Mouse (Mus musculus): ENCODE results near the gene Dap. TPM values are rescaled to one million over a fixed set of nuclear protein-coding genes. Genes with fewer than 3 reads are reported as not detected.

Dap gene
- polyA plus RNA-seq, 1 experiment = 21.9 TPM

GRCm38 (mm10) chr15:31296882-31297776 lies 73.0 kb downstream of the Dap start:
- TF ChIP-seq CTCF (IDR thresholded peaks at IDR 0.05; ENCODE audit: borderline replicate concordance, insufficient read depth, low read depth, low read length) (no peak), POLR2A (IDR thresholded peaks at IDR 0.05; ENCODE audit: borderline replicate concordance, insufficient read depth, low read length) (no peak)
- Histone ChIP-seq H3K4me1 (ENCODE audit: control insufficient read depth, insufficient read depth, low read length) (no peaks in the 10 kb centered on the region; the same call in 1 of the 2 replicates), H3K27me3 (ENCODE audit: control insufficient read depth, insufficient read depth, low read length) (no peaks in the 10 kb centered on the region), H3K27ac (ENCODE audit: insufficient read depth, low read length) (no peak overlapping the region), H3K4me3 (replicated peaks; ENCODE audit: insufficient read depth, low read depth, low read length) (no peak overlapping the region)
- DNase-seq = no peak
- 11% methylated on average over 40 of the region's 40 CpGs for WGBS

DNA sequence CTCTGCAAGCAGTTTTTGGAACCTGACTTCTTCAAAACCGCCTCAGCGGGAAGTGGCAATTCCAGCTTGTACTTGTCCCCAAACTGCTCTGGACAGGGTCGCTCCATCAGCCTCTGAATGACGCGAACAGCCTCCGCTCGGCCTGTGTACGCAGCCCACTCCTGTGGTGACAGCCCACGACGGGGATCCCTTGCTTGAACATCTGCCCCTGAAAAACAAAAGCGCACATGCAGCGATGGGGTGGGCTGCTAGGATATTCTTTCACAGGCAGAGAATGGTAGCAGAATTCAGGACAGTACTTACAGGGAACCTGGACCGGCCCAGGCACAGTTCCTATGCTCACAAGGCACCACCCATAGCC lies 73.6 kb downstream of the Dap start:
- TF ChIP-seq POLR2A (IDR thresholded peaks at IDR 0.05; ENCODE audit: borderline replicate concordance, insufficient read depth, low read length) = no peak
- TF ChIP-seq CTCF (IDR thresholded peaks at IDR 0.05; ENCODE audit: borderline replicate concordance, insufficient read depth, low read depth, low read length) = no peak
- 20% methylated on average over 13 of the region's 13 CpGs for WGBS
- H3K27ac ChIP-seq (ENCODE audit: insufficient read depth, low read length) = no peak overlapping the region
- H3K4me1 ChIP-seq (ENCODE audit: control insufficient read depth, insufficient read depth, low read length) = no peaks in the 10 kb centered on the region; the same call in 1 of the 2 replicates
- DNase-seq = no peak
- H3K27me3 ChIP-seq (ENCODE audit: control insufficient read depth, insufficient read depth, low read length) = no peaks in the 10 kb centered on the region
- no peak overlapping the region for H3K4me3 ChIP-seq (replicated peaks; ENCODE audit: insufficient read depth, low read depth, low read length)

GRCm38 (mm10) chr15:31299258-31299917 lies 75.3 kb downstream of the Dap start:
- H3K27ac ChIP-seq (ENCODE audit: insufficient read depth, low read length) = no peak overlapping the region
- WGBS = 67% methylated on average over 6 of the region's 6 CpGs
- no peak for TF ChIP-seq POLR2A (IDR thresholded peaks at IDR 0.05; ENCODE audit: borderline replicate concordance, insufficient read depth, low read length)
- no peak for TF ChIP-seq CTCF (IDR thresholded peaks at IDR 0.05; ENCODE audit: borderline replicate concordance, insufficient read depth, low read depth, low read length)
- no peaks in the 10 kb centered on the region; the same call in 1 of the 2 replicates for H3K4me1 ChIP-seq (ENCODE audit: control insufficient read depth, insufficient read depth, low read length)
- no peaks in the 10 kb centered on the region for H3K27me3 ChIP-seq (ENCODE audit: control insufficient read depth, insufficient read depth, low read length)
- no peak for DNase-seq
- no peak overlapping the region for H3K4me3 ChIP-seq (replicated peaks; ENCODE audit: insufficient read depth, low read depth, low read length)

- no peak for DNase-seq
- 66% methylated on average over 12 of the region's 12 CpGs for WGBS
- Histone ChIP-seq H3K4me3 (replicated peaks; ENCODE audit: insufficient read depth, low read depth, low read length) (no peak overlapping the region), H3K4me1 (ENCODE audit: control insufficient read depth, insufficient read depth, low read length) (no peaks in the 10 kb centered on the region; the same call in 1 of the 2 replicates), H3K27ac (ENCODE audit: insufficient read depth, low read length) (no peak overlapping the region), H3K27me3 (ENCODE audit: control insufficient read depth, insufficient read depth, low read length) (no peaks in the 10 kb centered on the region)
- TF ChIP-seq POLR2A (IDR thresholded peaks at IDR 0.05; ENCODE audit: borderline replicate concordance, insufficient read depth, low read length) (no peak), CTCF (IDR thresholded peaks at IDR 0.05; ENCODE audit: borderline replicate concordance, insufficient read depth, low read depth, low read length) (no peak)
These were observed 78.3 kb downstream of the Dap start for GRCm38 (mm10) chr15:31302293-31302990.

DNA sequence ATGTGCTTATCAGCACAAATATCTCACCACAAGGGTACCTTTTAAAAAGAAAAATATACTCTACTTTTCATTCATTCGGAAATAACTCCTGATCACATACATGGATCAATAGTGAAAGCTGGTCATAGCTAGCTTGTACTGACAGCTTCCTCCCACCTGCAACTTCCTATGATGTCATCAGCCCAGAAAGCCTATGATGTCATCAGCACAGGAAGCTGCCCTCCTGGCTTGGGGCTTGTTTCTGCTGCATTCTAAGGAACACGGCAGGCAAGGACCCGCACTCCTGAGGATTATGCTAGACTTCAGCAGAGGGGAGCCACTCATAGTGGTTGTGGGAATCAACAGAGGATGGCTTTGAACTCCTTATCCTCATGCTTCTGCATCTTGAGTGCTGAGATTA lies 80.2 kb downstream of the Dap start:
- Histone ChIP-seq H3K4me1 (ENCODE audit: control insufficient read depth, insufficient read depth, low read length) (no peaks in the 10 kb centered on the region), H3K27me3 (ENCODE audit: control insufficient read depth, insufficient read depth, low read length) (no peaks in the 10 kb centered on the region), H3K27ac (ENCODE audit: insufficient read depth, low read length) (no peak overlapping the region), H3K4me3 (replicated peaks; ENCODE audit: insufficient read depth, low read depth, low read length) (no peak overlapping the region)
- 80% methylated on average over 3 of the region's 3 CpGs for WGBS
- TF ChIP-seq POLR2A (IDR thresholded peaks at IDR 0.05; ENCODE audit: borderline replicate concordance, insufficient read depth, low read length) (no peak), CTCF (IDR thresholded peaks at IDR 0.05; ENCODE audit: borderline replicate concordance, insufficient read depth, low read depth, low read length) (no peak)
- no peak for DNase-seq

- DNase-seq = no peak
- WGBS = 36% methylated on average over 6 of the region's 6 CpGs
- Histone ChIP-seq H3K27ac (ENCODE audit: insufficient read depth, low read length) (no peak overlapping the region), H3K4me1 (ENCODE audit: control insufficient read depth, insufficient read depth, low read length) (no peaks in the 10 kb centered on the region), H3K4me3 (replicated peaks; ENCODE audit: insufficient read depth, low read depth, low read length) (no peak overlapping the region), H3K27me3 (ENCODE audit: control insufficient read depth, insufficient read depth, low read length) (no peaks in the 10 kb centered on the region)
- TF ChIP-seq CTCF (IDR thresholded peaks at IDR 0.05; ENCODE audit: borderline replicate concordance, insufficient read depth, low read depth, low read length) (no peak), POLR2A (IDR thresholded peaks at IDR 0.05; ENCODE audit: borderline replicate concordance, insufficient read depth, low read length) (no peak)
These were observed 81.1 kb downstream of the Dap start for GRCm38 (mm10) chr15:31305181-31305580.

- 74% methylated on average over 4 of the region's 4 CpGs for WGBS
- Histone ChIP-seq H3K4me3 (replicated peaks; ENCODE audit: insufficient read depth, low read depth, low read length) (no peak overlapping the region), H3K27ac (ENCODE audit: insufficient read depth, low read length) (no peak overlapping the region), H3K27me3 (ENCODE audit: control insufficient read depth, insufficient read depth, low read length) (no peaks in the 10 kb centered on the region), H3K4me1 (ENCODE audit: control insufficient read depth, insufficient read depth, low read length) (no peaks in the 10 kb centered on the region)
- TF ChIP-seq POLR2A (IDR thresholded peaks at IDR 0.05; ENCODE audit: borderline replicate concordance, insufficient read depth, low read length) (no peak), CTCF (IDR thresholded peaks at IDR 0.05; ENCODE audit: borderline replicate concordance, insufficient read depth, low read depth, low read length) (no peak)
- no peak for DNase-seq
These were observed 82.6 kb downstream of the Dap start for GRCm38 (mm10) chr15:31306726-31307125.

Measured in cerebellum, adult 2 months (tissue).